Mouse (Mus musculus) lung, embryonic 16.5 days (tissue): ENCODE data around the gene Mslnl. TPM values are rescaled to one million over a fixed set of nuclear protein-coding genes. Genes with fewer than 3 reads are reported as not detected.
A peak's percentile ranks its signal among the peaks of the same experiment; 100 is the strongest.

Source experiments
- ATAC-seq: fragments of 200-750 bp; cut with Nextera tagmentation; 2 replicates; pipeline ENCODE4 v1.8.0; 2017; ENCODE audit warnings: low read depth, mild to moderate bottlenecking, moderate library complexity
- H3K27ac ChIP-seq: fragments of 300-500 bp; sonication (generic); 2 replicates; pipeline ENCODE4 v1.5.1; 2014; ENCODE audit warnings: mild to moderate bottlenecking, control low read depth, low read length
- H3K27me3 ChIP-seq: fragments of 300-500 bp; sonication (generic); 2 replicates; pipeline ENCODE4 v1.6.1; 2014; ENCODE audit warnings: low read depth, low read length, mixed read lengths; ENCODE audit not compliant: control insufficient read depth, insufficient read depth
- H3K36me3 ChIP-seq: fragments of 300-500 bp; sonication (generic); 2 replicates; pipeline ENCODE4 v1.6.1; 2014; ENCODE audit warnings: low read length; ENCODE audit not compliant: control insufficient read depth, insufficient read depth
- H3K4me1 ChIP-seq: fragments of 300-500 bp; sonication (generic); replicated peaks from 2 replicates; pipeline ENCODE4 v1.6.1; 2014; ENCODE audit warnings: low read length, mixed read lengths; ENCODE audit not compliant: control insufficient read depth, insufficient read depth
- H3K4me2 ChIP-seq: fragments of 300-500 bp; sonication (generic); 2 replicates; pipeline ENCODE4 v1.6.1; 2014; ENCODE audit warnings: low read depth, low read length, control low read depth
- H3K4me3 ChIP-seq: fragments of 300-500 bp; sonication (generic); 2 replicates; pipeline ENCODE4 v1.5.1; 2014; ENCODE audit warnings: mild to moderate bottlenecking, low read length, control low read depth
- H3K9ac ChIP-seq: fragments of 300-500 bp; sonication (generic); 2 replicates; pipeline ENCODE4 v1.6.1; 2014; ENCODE audit warnings: low read length, control low read depth
- H3K9me3 ChIP-seq: fragments of 300-500 bp; sonication (generic); 2 replicates; pipeline ENCODE4 v1.6.1; 2016; ENCODE audit warnings: low read length; ENCODE audit not compliant: control insufficient read depth
- WGBS: fragments of 180-500 bp; shearing (Covaris S2); extraction: QIAGEN DNeasy Blood & Tissue Kit; methylation state at CpG from one replicate; pipeline ENCODE4 v1.1.7; 2014; 5-methylcytosine and 5-hydroxymethylcytosine counted together
- polyA plus RNA-seq: library from polyadenylated mRNA; unstranded; fragments of >200 nt; fragmentation: Nextera tagmentation; extraction: Ambion mirVana; gene quantifications from 2 replicates; pipeline ENCODE4 v1.2.1, GENCODE M21; 2015

Mslnl gene
- polyA plus RNA-seq, 1 experiment from 2014 or later: 1.4 TPM

DNA sequence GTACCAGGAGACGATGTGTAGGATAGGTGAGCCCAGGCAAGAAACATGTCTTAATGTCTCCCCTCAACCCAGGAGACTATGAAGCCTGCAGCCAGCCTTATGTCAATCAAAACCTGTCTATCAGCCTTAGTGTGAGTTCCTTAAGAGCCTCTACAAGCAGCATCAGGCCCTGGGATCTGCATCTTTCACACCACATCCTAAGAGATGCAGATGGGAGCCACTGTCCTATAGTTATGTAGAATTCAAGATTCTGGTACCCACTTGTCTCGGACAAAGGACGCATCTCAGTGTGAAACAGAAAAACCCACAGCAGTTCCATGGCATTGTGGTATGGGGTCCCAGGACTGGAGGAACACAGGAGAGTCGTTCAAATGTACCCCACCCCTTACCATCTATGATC, 19.2 kb downstream of the Mslnl start:
- Histone ChIP-seq H3K9ac (no peak overlapping the region), H3K4me2 (no peak overlapping the region), H3K4me3 (no peak overlapping the region), H3K36me3 (no peaks in the 10 kb centered on the region), H3K27me3 (no peaks in the 10 kb centered on the region), H3K4me1 (peaks cover 13% of the 10 kb centered on the region), H3K9me3 (no peaks in the 10 kb centered on the region), H3K27ac (peak overlapping the region; percentile 59)
- ATAC-seq: no peak
- 63% methylated on average over 4 of the region's 4 CpGs for WGBS

DNA sequence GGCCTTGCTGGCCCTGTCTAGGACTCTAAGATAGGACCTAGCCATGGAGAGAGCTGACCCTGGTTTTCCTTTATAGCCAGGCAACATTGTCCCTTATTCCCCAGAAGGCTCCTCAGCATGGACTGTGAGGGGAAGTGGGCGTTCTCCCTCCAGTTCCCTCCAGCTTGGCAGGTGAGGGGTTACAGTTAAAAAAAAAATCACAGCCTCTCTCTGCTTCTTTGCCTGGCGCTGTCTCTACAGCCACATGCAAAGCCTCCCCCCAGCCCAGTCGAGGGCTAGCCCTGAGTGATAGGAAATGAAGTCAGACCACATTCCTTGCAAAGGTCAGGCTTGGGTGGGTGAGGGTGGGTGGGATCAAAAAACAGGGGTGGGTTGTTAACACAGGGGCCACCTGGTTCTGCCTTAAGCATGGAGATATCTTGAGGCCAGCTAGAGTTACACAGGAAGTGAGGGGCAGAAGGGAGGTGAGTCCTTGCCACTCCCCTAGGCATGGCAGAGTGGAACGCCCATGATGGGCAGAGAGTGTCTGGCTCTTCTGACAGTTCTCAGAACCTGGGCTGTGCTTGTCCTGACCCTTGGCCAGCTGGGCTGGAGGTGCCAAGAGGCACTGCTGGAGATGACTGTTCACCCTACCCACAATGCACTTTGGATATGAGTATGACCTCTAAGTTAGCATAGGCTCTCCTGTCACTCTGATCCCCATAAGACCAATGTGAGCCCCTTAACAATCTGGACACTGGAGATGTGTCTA, 20.0 kb downstream of the Mslnl start:
- 12% methylated on average over 4 of the region's 4 CpGs for WGBS
- Histone ChIP-seq H3K9me3 (no peaks in the 10 kb centered on the region), H3K4me3 (no peak overlapping the region), H3K27ac (peak overlapping the region; percentile 86), H3K36me3 (no peaks in the 10 kb centered on the region), H3K9ac (peak overlapping the region; percentile 24; the same call in 1 of the 2 replicates), H3K4me2 (no peak overlapping the region), H3K27me3 (no peaks in the 10 kb centered on the region), H3K4me1 (peaks cover 13% of the 10 kb centered on the region)
- ATAC-seq: peak; percentile 67

DNA sequence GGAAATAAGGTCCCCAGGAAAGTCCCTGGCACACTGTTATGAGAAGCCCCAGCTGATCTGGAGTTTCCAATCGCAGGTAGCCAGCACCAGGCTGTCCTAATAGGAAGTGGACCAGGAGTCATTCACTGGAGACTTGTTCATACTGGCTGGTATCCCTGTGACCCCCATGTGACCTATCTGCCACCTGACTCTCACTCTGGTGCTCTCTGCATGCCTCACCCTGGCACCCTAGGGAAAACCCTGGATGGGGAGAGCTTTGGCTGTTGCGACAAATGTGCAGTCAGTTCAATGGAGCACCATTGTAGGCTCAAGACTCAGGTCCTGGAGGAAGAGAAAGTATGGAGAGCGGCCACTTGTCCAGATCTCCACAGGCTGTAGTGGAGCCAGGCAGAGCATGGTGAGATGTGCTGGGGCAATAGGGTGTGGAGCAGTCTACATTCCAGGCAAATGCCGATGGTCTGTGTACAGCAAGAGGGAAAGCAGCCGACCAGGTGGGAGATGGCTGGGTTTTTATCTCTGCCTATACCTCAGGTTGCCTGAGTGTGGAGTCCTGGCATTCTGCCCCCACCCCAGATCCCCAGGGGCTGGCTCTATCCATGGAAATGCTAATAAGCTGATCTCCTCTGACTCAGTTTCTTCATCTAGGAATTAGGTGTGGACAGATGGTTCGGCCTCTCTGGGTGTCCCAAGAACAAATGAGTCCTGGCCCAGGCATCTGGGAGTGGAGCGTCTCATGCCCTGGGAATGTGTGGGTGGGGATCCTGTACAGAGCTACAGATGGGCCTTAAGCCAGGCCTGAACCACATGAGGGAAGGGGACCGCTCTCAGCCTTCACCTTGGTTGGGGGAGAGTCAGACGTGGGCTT, 20.8 kb downstream of the Mslnl start:
- peak overlapping the region; percentile 86 for H3K27ac ChIP-seq
- peak; percentile 72 for ATAC-seq

DNA sequence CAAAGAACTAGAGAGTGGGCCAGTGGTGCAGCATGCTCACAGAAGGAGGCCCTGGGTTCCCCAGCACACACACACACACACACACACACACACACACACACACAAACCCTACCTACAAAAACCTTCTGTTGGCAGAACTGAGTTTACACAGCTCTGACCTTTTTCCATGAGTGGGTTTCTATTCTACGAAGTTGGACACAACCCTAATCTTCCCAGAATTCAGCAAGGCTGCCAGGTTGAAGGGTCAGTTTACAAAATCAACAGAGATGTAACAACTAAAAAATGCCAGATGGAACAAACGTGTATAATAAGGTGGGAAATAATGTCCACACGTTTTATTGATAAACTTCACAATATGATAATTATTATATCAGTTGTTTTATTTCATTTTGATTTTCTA, 21.8 kb downstream of the Mslnl start:
- H3K4me2 ChIP-seq: no peak overlapping the region
- no peak overlapping the region for H3K4me3 ChIP-seq
- H3K9ac ChIP-seq: no peak overlapping the region
- H3K36me3 ChIP-seq: no peaks in the 10 kb centered on the region
- peaks cover 6% of the 10 kb centered on the region for H3K4me1 ChIP-seq
- no peak overlapping the region for H3K27ac ChIP-seq
- 36% methylated on average over 3 of the region's 3 CpGs for WGBS
- no peaks in the 10 kb centered on the region for H3K27me3 ChIP-seq
- ATAC-seq: no peak
- no peaks in the 10 kb centered on the region for H3K9me3 ChIP-seq

More for the DNA sequence above, 20.8 kb downstream of the Mslnl start:
- H3K4me2 ChIP-seq: no peak overlapping the region
- 55% methylated on average over 9 of the region's 9 CpGs for WGBS
- H3K9ac ChIP-seq: no peak overlapping the region
- H3K36me3 ChIP-seq: no peaks in the 10 kb centered on the region
- no peaks in the 10 kb centered on the region for H3K27me3 ChIP-seq
- H3K4me3 ChIP-seq: no peak overlapping the region
- H3K9me3 ChIP-seq: no peaks in the 10 kb centered on the region
- peaks cover 7% of the 10 kb centered on the region for H3K4me1 ChIP-seq

DNA sequence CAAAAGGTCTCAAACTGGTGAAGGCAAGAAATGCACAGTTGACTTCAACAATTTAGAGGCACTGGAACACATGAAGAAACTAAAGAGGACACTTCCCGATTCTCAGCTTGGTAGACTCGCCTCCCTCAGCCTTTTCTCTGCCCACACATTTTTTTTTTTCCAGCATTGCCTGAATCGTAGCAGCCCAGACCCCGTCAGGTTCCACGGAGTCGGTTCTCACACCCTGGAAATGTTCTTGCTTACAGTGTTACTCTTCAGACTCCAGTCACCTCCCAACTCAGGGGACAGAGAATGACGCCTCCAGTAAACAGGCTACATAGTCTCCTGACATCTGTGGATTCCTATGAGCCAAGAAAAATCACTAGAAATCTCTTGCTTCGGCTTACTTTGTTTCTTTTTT, 24.3 kb downstream of the Mslnl start:
- H3K27me3 ChIP-seq: no peaks in the 10 kb centered on the region
- no peak overlapping the region for H3K27ac ChIP-seq

DNA sequence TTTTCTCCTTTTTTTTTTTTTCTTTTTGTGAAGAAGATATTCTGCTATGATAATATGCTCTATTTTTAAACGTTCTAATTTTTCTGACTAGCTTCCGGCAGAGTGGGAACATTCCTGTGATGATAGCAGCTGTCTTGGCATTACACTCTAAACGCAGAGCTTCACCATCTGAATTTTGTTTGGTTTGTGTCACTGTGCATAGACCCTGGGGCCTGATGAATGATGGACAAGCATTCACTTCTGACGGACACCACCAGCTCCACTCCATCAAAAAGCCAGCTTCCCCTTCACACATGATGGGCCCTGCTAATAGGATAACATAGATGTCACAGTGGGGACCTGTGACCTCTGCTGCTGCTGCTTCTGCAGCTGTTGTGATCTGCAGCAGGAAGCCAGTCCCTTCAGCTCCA, 25.7 kb downstream of the Mslnl start:
- H3K27me3 ChIP-seq: no peaks in the 10 kb centered on the region
- H3K9ac ChIP-seq: no peak overlapping the region
- H3K36me3 ChIP-seq: no peaks in the 10 kb centered on the region
- WGBS: 21% methylated on average over 4 of the region's 4 CpGs
- H3K4me3 ChIP-seq: no peak overlapping the region
- H3K4me1 ChIP-seq: no peaks in the 10 kb centered on the region
- no peak overlapping the region for H3K27ac ChIP-seq
- no peak for ATAC-seq
- no peak overlapping the region for H3K4me2 ChIP-seq
- H3K9me3 ChIP-seq: no peaks in the 10 kb centered on the region

More for the DNA sequence above, 24.3 kb downstream of the Mslnl start:
- Histone ChIP-seq H3K4me2 (no peak overlapping the region), H3K4me3 (no peak overlapping the region), H3K36me3 (no peaks in the 10 kb centered on the region), H3K9me3 (no peaks in the 10 kb centered on the region), H3K9ac (no peak overlapping the region), H3K4me1 (peaks cover 6% of the 10 kb centered on the region)
- WGBS: 62% methylated on average over 8 of the region's 8 CpGs
- no peak for ATAC-seq

DNA sequence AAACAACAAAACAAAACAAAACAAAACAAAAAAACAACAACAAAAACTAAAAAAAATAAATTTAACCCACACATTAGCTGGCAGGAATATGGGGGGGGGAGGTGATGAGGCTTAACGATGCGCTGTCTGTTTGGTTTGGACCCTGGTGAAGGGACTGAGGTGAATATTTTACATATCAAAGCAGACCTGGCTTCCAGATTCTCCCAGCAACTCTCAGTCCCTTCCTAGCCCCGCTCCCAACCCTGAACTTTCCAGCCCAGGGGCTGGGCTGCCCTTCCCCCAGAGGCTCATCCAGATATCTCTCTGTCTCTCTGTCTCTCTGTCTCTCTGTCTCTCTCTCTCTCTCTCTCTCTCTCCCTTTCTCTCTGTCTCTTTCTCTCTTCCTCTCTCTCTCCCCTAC, 26.7 kb downstream of the Mslnl start:
- Histone ChIP-seq H3K4me1 (no peaks in the 10 kb centered on the region), H3K9me3 (no peaks in the 10 kb centered on the region), H3K36me3 (no peaks in the 10 kb centered on the region), H3K9ac (no peak overlapping the region), H3K4me2 (no peak overlapping the region), H3K4me3 (no peak overlapping the region), H3K27me3 (no peaks in the 10 kb centered on the region), H3K27ac (no peak overlapping the region)
- ATAC-seq: no peak
- WGBS: 51% methylated on average over 3 of the region's 3 CpGs

DNA sequence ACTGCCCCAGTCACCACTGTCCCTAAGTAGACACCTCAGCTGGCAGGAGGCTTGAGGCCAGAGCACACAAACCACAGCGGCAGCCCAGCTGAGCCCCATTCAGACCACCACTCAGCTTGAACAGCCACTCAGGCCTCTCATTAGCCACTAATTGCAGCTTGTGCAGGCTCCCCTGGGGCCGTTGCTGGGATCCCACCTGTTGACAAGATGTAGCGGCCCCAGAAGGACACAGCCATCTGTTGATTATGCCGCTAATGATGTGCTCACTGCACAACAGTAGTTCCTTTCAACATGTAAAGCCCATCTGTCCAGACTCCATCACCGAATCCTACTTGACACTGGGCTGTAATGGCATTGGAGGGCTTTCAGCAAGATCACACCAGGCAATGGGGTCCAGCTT, 30.0 kb downstream of the Mslnl start:
- H3K36me3 ChIP-seq: no peaks in the 10 kb centered on the region
- no peak overlapping the region for H3K4me3 ChIP-seq
- 62% methylated on average over 5 of the region's 5 CpGs for WGBS
- no peaks in the 10 kb centered on the region for H3K4me1 ChIP-seq
- H3K27ac ChIP-seq: no peak overlapping the region
- H3K9ac ChIP-seq: no peak overlapping the region
- no peak for ATAC-seq
- H3K9me3 ChIP-seq: no peaks in the 10 kb centered on the region
- no peaks in the 10 kb centered on the region for H3K27me3 ChIP-seq
- no peak overlapping the region for H3K4me2 ChIP-seq

DNA sequence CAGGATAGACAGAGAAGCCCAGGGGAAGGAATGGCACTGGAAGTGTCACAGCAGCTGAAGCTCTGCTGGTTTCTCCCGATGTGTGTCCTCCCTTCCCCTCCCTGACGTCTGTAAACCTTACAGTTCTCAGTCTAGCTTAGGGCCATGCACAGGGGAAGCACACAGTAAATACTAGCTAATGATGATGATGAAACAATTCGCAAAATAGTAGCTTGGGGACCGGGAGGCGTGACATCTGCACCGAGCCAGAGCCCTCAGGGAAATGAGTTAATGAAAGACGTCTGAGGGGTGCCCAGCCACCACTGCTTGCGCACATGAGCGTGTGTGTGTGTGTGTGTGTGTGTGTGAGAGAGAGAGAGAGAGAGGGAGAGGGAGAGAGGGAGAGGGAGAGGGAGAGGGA, 33.5 kb downstream of the Mslnl start:
- Histone ChIP-seq H3K9ac (no peak overlapping the region), H3K27ac (no peak overlapping the region), H3K36me3 (no peaks in the 10 kb centered on the region), H3K27me3 (no peaks in the 10 kb centered on the region), H3K4me1 (peaks cover 3% of the 10 kb centered on the region), H3K4me2 (no peak overlapping the region), H3K9me3 (no peaks in the 10 kb centered on the region), H3K4me3 (no peak overlapping the region)
- no peak for ATAC-seq
- WGBS: 54% methylated on average over 9 of the region's 9 CpGs
